Mouse (Mus musculus) spleen, postnatal 0 days (tissue): Measurements from ENCODE around the gene Stx18. TPM values are rescaled to one million over a fixed set of nuclear protein-coding genes. Genes with fewer than 3 reads are reported as not detected.

Experiments used
- polyA plus RNA-seq: library from polyadenylated mRNA; unstranded; fragments of >200 nt; fragmentation: Nextera tagmentation; extraction: Ambion mirVana; gene quantifications from 2 replicates; pipeline ENCODE4 v1.2.1, GENCODE M21; 2015

Gene Stx18
- 14.8 and 15.9 TPM in 2 replicates for polyA plus RNA-seq

DNA sequence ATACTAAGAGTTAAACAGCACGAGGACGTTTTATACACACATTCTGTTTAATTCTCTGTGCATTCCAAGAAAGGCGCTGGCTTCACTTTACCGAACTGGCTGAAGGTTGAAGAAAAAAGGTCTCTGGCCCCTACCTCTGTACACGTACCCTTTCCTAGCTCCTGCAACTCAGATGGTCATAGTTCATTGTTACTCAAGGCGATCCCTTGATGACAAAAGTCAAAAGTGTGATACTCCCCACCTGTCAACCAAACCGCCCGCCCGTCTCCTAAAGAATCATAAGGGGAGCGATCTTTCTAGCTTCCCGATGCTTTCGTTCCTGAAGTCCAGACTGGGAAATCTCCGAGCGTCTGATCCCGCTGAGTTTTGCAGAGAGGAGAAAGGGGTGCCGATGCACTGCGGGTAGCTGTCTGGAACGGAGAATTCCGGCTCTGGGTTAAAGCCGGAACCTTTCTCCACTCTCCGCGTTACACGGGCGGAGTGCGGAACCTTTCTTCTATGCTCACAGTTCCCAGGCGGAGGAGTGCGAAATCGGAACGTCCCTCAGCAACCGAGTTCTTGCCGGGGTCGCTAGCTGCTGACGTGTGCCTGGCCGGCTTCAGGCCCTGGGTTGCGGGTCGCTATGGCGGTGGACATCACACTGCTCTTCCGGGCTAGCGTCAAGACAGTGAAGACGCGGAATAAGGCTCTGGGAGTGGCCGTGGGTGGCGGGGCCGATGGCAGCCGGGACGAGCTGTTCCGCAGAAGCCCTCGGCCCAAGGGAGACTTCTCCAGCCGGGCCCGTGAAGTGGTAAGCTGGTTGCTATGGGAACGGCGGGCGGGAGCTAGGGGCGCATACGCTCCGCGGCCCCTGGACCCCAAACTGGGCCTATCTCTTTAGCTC is at the start of gene Stx18:
Gene Stx18 (plus strand): TSS at position 33 of the 883 bp plus-strand sequence.

DNA sequence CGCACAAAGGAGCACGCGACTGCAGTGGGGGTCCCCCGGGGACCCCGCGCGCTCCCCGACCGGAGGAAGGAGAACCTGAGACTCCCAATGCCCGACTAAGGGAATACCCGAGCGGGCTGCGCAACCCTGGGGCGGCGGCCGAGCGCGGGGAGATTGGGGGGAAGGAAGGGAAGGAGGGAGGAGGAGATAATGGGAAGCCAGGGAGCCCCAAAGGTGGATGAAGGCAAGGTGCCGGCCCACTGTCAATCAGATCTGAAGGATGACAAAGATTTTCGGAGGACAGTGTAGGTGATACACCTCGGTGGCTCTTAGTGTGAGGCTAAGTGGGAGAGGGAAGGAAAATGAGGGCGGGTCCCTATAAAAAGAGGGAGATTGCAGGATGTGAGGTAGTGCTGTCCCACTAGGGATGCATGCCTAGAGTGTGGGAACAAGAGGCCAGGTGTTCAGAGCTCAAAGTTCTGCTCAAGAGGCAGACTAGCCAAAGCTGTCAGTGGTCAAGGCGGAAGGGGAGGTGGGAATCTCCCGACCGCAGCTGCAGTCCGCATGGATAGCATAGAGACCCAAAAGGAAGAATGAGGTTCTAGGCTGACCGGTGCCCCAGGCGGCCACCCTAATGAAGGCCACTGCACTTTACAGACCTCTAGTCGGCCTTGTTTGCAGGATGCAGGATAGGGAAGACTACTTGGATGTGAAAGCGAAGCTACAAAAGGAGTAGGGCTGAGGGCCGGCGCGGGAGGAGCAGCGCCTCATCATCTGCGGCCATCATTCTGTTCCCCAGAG is 121.3 kb downstream of the Stx18 start, which contains the start of gene Nsg1:
Gene Nsg1 (minus strand): TSS at position 274 of the 780 bp plus-strand sequence.

Other genes with a start within 250 kb of the Stx18 start
- gene Msx1, start 214.2 kb upstream of the Stx18 start, polyA plus RNA-seq = 2.2 and 2.8 TPM in 2 replicates
- 3.5 and 4.6 TPM in 2 replicates for gene Nsg1, start 121.2 kb downstream of the Stx18 start, polyA plus RNA-seq
- gene Zbtb49, start 181.7 kb downstream of the Stx18 start, polyA plus RNA-seq = 4.5 and 5.3 TPM in 2 replicates
- 90.0 and 92.3 TPM in 2 replicates for gene Lyar, start 181.7 kb downstream of the Stx18 start, polyA plus RNA-seq
- gene Tmem128, start 221.4 kb downstream of the Stx18 start, polyA plus RNA-seq = 73.1 and 78.7 TPM in 2 replicates
- 0.04 TPM in 1 of 2 replicates, not detected in the other for gene Otop1, start 237.2 kb downstream of the Stx18 start, polyA plus RNA-seq